Mouse (Mus musculus): Measurements from ENCODE around the gene Tspan18. TPM values are rescaled to one million over a fixed set of nuclear protein-coding genes. Genes with fewer than 3 reads are reported as not detected.

Tspan18 gene
- polyA plus RNA-seq, 1 experiment from 2014 or later = 20.1 TPM

GRCm38 (mm10) chr2:93244090-93244443, 90.2 kb downstream of the Tspan18 start:
- WGBS = 87% methylated on average over 8 of the region's 8 CpGs
- no peaks in the 10 kb centered on the region for H3K27me3 ChIP-seq (ENCODE audit: control insufficient read depth, insufficient read depth, low read depth, low read length)
- no peak overlapping the region for H3K9ac ChIP-seq (ENCODE audit: low read depth, low read length)
- no peaks in the 10 kb centered on the region for H3K9me3 ChIP-seq (replicated peaks; ENCODE audit: control insufficient read depth, low read length, poor library complexity, severe bottlenecking)
- ATAC-seq = no peak
- H3K36me3 ChIP-seq (ENCODE audit: control insufficient read depth, insufficient read depth, low read length) = no peaks in the 10 kb centered on the region
- H3K4me1 ChIP-seq (ENCODE audit: control insufficient read depth, insufficient read depth, low read length) = peaks cover 9% of the 10 kb centered on the region; the same call in 1 of the 2 replicates
- no peak overlapping the region for H3K4me2 ChIP-seq (ENCODE audit: low read length)
- H3K4me3 ChIP-seq (ENCODE audit: low read depth, low read length) = no peak overlapping the region
- no peak overlapping the region for H3K27ac ChIP-seq (ENCODE audit: low read length)

- 75% methylated on average over 11 of the region's 11 CpGs for WGBS
- Histone ChIP-seq H3K9ac (ENCODE audit: low read depth, low read length) (no peak overlapping the region), H3K4me2 (ENCODE audit: low read length) (no peak overlapping the region), H3K4me1 (ENCODE audit: control insufficient read depth, insufficient read depth, low read length) (peaks cover 4% of the 10 kb centered on the region; the same call in 1 of the 2 replicates), H3K36me3 (ENCODE audit: control insufficient read depth, insufficient read depth, low read length) (no peaks in the 10 kb centered on the region), H3K9me3 (replicated peaks; ENCODE audit: control insufficient read depth, low read length, poor library complexity, severe bottlenecking) (no peaks in the 10 kb centered on the region), H3K4me3 (ENCODE audit: low read depth, low read length) (no peak overlapping the region), H3K27ac (ENCODE audit: low read length) (no peak overlapping the region), H3K27me3 (ENCODE audit: control insufficient read depth, insufficient read depth, low read depth, low read length) (no peaks in the 10 kb centered on the region)
- ATAC-seq = no peak
Measured at GRCm38 (mm10) chr2:93243439-93244089, 90.7 kb downstream of the Tspan18 start.

- WGBS = 90% methylated on average over 5 of the region's 5 CpGs
- Histone ChIP-seq H3K9me3 (replicated peaks; ENCODE audit: control insufficient read depth, low read length, poor library complexity, severe bottlenecking) (no peaks in the 10 kb centered on the region), H3K4me3 (ENCODE audit: low read depth, low read length) (no peak overlapping the region), H3K27me3 (ENCODE audit: control insufficient read depth, insufficient read depth, low read depth, low read length) (no peaks in the 10 kb centered on the region), H3K36me3 (ENCODE audit: control insufficient read depth, insufficient read depth, low read length) (no peaks in the 10 kb centered on the region), H3K27ac (ENCODE audit: low read length) (no peak overlapping the region), H3K4me1 (ENCODE audit: control insufficient read depth, insufficient read depth, low read length) (no peaks in the 10 kb centered on the region), H3K9ac (ENCODE audit: low read depth, low read length) (no peak overlapping the region), H3K4me2 (ENCODE audit: low read length) (no peak overlapping the region)
- ATAC-seq = no peak
Measured at GRCm38 (mm10) chr2:93242166-93242565, 92.1 kb downstream of the Tspan18 start.

- 85% methylated on average over 6 of the region's 6 CpGs for WGBS
- no peak overlapping the region for H3K9ac ChIP-seq (ENCODE audit: low read depth, low read length)
- ATAC-seq = no peak
Measured at GRCm38 (mm10) chr2:93238864-93239263, 95.4 kb downstream of the Tspan18 start.

DNA sequence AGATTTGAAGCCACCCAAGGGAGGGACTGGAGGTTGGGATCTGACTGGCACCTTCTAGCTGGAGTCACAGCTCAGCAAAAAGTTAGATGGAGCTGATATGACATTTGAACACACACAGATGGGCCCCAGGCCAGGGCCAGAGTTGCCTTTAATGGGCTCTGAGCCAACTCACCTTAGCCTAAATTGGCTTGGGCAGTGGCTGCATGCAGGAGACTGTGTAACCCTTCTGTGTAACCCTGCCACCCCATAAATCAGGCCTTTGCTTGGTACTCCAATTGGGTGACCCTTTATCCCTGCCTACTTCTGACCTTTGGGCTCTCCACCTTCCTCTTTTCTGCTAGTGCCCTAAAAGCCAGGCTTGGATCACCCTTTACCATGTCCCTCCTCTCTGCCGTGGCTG, 97.2 kb downstream of the Tspan18 start:
- 81% methylated on average over 1 of the region's 1 CpGs for WGBS
- no peaks in the 10 kb centered on the region for H3K36me3 ChIP-seq (ENCODE audit: control insufficient read depth, insufficient read depth, low read length)
- H3K27ac ChIP-seq (ENCODE audit: low read length) = no peak overlapping the region
- H3K4me3 ChIP-seq (ENCODE audit: low read depth, low read length) = no peak overlapping the region
- no peaks in the 10 kb centered on the region for H3K9me3 ChIP-seq (replicated peaks; ENCODE audit: control insufficient read depth, low read length, poor library complexity, severe bottlenecking)
- H3K9ac ChIP-seq (ENCODE audit: low read depth, low read length) = no peak overlapping the region
- H3K4me1 ChIP-seq (ENCODE audit: control insufficient read depth, insufficient read depth, low read length) = no peaks in the 10 kb centered on the region
- H3K4me2 ChIP-seq (ENCODE audit: low read length) = no peak overlapping the region
- no peaks in the 10 kb centered on the region for H3K27me3 ChIP-seq (ENCODE audit: control insufficient read depth, insufficient read depth, low read depth, low read length)
- ATAC-seq = no peak

More at GRCm38 (mm10) chr2:93238864-93239263, 95.4 kb downstream of the Tspan18 start:
- H3K27me3 ChIP-seq (ENCODE audit: control insufficient read depth, insufficient read depth, low read depth, low read length) = no peaks in the 10 kb centered on the region
- H3K4me2 ChIP-seq (ENCODE audit: low read length) = no peak overlapping the region
- H3K9me3 ChIP-seq (replicated peaks; ENCODE audit: control insufficient read depth, low read length, poor library complexity, severe bottlenecking) = no peaks in the 10 kb centered on the region
- no peak overlapping the region for H3K27ac ChIP-seq (ENCODE audit: low read length)
- H3K4me1 ChIP-seq (ENCODE audit: control insufficient read depth, insufficient read depth, low read length) = no peaks in the 10 kb centered on the region
- no peak overlapping the region for H3K4me3 ChIP-seq (ENCODE audit: low read depth, low read length)
- no peaks in the 10 kb centered on the region for H3K36me3 ChIP-seq (ENCODE audit: control insufficient read depth, insufficient read depth, low read length)

GRCm38 (mm10) chr2:93232141-93232540, 102.2 kb downstream of the Tspan18 start:
- WGBS = 40% methylated on average over 1 of the region's 1 CpGs
- no peak overlapping the region for H3K4me2 ChIP-seq (ENCODE audit: low read length)

GRCm38 (mm10) chr2:93228480-93228824, 105.9 kb downstream of the Tspan18 start:
- peak; percentile 49 for ATAC-seq
- peaks cover 19% of the 10 kb centered on the region for H3K4me1 ChIP-seq (ENCODE audit: control insufficient read depth, insufficient read depth, low read length)
- H3K27me3 ChIP-seq (ENCODE audit: control insufficient read depth, insufficient read depth, low read depth, low read length) = no peaks in the 10 kb centered on the region
- H3K9ac ChIP-seq (ENCODE audit: low read depth, low read length) = no peak overlapping the region
- 3% methylated on average over 5 of the region's 5 CpGs for WGBS
- peak overlapping the region; percentile 51 for H3K27ac ChIP-seq (ENCODE audit: low read length)
- no peaks in the 10 kb centered on the region for H3K36me3 ChIP-seq (ENCODE audit: control insufficient read depth, insufficient read depth, low read length)
- H3K4me2 ChIP-seq (ENCODE audit: low read length) = no peak overlapping the region
- no peak overlapping the region for H3K4me3 ChIP-seq (ENCODE audit: low read depth, low read length)
- H3K9me3 ChIP-seq (replicated peaks; ENCODE audit: control insufficient read depth, low read length, poor library complexity, severe bottlenecking) = no peaks in the 10 kb centered on the region

More at GRCm38 (mm10) chr2:93232141-93232540, 102.2 kb downstream of the Tspan18 start:
- Histone ChIP-seq H3K4me1 (ENCODE audit: control insufficient read depth, insufficient read depth, low read length) (peaks cover 13% of the 10 kb centered on the region), H3K9me3 (replicated peaks; ENCODE audit: control insufficient read depth, low read length, poor library complexity, severe bottlenecking) (no peaks in the 10 kb centered on the region), H3K9ac (ENCODE audit: low read depth, low read length) (no peak overlapping the region), H3K4me3 (ENCODE audit: low read depth, low read length) (no peak overlapping the region), H3K27me3 (ENCODE audit: control insufficient read depth, insufficient read depth, low read depth, low read length) (no peaks in the 10 kb centered on the region), H3K27ac (ENCODE audit: low read length) (no peak overlapping the region), H3K36me3 (ENCODE audit: control insufficient read depth, insufficient read depth, low read length) (no peaks in the 10 kb centered on the region)
- no peak for ATAC-seq

GRCm38 (mm10) chr2:93227713-93228479, 106.4 kb downstream of the Tspan18 start:
- Histone ChIP-seq H3K36me3 (ENCODE audit: control insufficient read depth, insufficient read depth, low read length) (no peaks in the 10 kb centered on the region), H3K4me3 (ENCODE audit: low read depth, low read length) (no peak overlapping the region), H3K4me1 (ENCODE audit: control insufficient read depth, insufficient read depth, low read length) (peaks cover 19% of the 10 kb centered on the region), H3K27me3 (ENCODE audit: control insufficient read depth, insufficient read depth, low read depth, low read length) (no peaks in the 10 kb centered on the region), H3K27ac (ENCODE audit: low read length) (peak overlapping the region; percentile 51), H3K4me2 (ENCODE audit: low read length) (no peak overlapping the region; the same call in 1 of the 2 replicates), H3K9me3 (replicated peaks; ENCODE audit: control insufficient read depth, low read length, poor library complexity, severe bottlenecking) (no peaks in the 10 kb centered on the region), H3K9ac (ENCODE audit: low read depth, low read length) (no peak overlapping the region)
- peak; percentile 80 for ATAC-seq
- WGBS = 12% methylated on average over 9 of the region's 9 CpGs
